Mouse (Mus musculus) limb, embryonic 11.5 days (tissue): ENCODE results near the gene Dpp8. TPM values are rescaled to one million over a fixed set of nuclear protein-coding genes. Genes with fewer than 3 reads are reported as not detected.
"Not testable (repeated sequence)": the region's sequence is repeated elsewhere in the genome, so short reads cannot be mapped to it uniquely, and the experiment has no call there.

ENCODE experiments used
- ATAC-seq: fragments of 200-750 bp; cut with Nextera tagmentation; 2 replicates; pipeline ENCODE4 v1.8.0; 2017; ENCODE audit warnings: low read depth; ENCODE audit not compliant: insufficient number of reproducible peaks, low FRiP score, low TSS enrichment
- DNase-seq: peaks from one replicate; pipeline ENCODE4 v3.0.0-alpha.2; 2015; ENCODE audit warnings: low spot score
- H3K27ac ChIP-seq: fragments of 300-500 bp; sonication (generic); replicated peaks from 2 replicates; pipeline ENCODE4 v1.5.1; 2014; ENCODE audit warnings: low read depth, mild to moderate bottlenecking, low read length
- H3K27me3 ChIP-seq: fragments of 300-500 bp; sonication (generic); 2 replicates; pipeline ENCODE4 v1.6.1; 2014; ENCODE audit warnings: mild to moderate bottlenecking, low read length, mixed read lengths; ENCODE audit not compliant: control insufficient read depth, insufficient read depth
- H3K36me3 ChIP-seq: fragments of 300-500 bp; sonication (generic); 2 replicates; pipeline ENCODE4 v1.6.1; 2014; ENCODE audit warnings: mild to moderate bottlenecking, low read length, moderate library complexity, mixed read lengths; ENCODE audit not compliant: control insufficient read depth, insufficient read depth
- H3K4me1 ChIP-seq: fragments of 300-500 bp; sonication (generic); 2 replicates; pipeline ENCODE4 v1.6.1; 2014; ENCODE audit warnings: low read length, mixed read lengths; ENCODE audit not compliant: control insufficient read depth, insufficient read depth
- H3K4me2 ChIP-seq: fragments of 300-500 bp; sonication (generic); 2 replicates; pipeline ENCODE4 v1.6.1; 2014; ENCODE audit warnings: low read depth, mild to moderate bottlenecking, moderate library complexity; ENCODE audit not compliant: severe bottlenecking
- H3K4me3 ChIP-seq: fragments of 300-500 bp; sonication (generic); 2 replicates; pipeline ENCODE4 v1.5.1; 2014; ENCODE audit warnings: low read depth, low read length
- H3K9ac ChIP-seq: fragments of 300-500 bp; sonication (generic); 2 replicates; pipeline ENCODE4 v1.6.1; 2014; ENCODE audit warnings: mild to moderate bottlenecking, low read length
- H3K9me3 ChIP-seq: fragments of 300-500 bp; sonication (generic); 2 replicates; pipeline ENCODE4 v1.6.1; 2016; ENCODE audit warnings: low read length; ENCODE audit not compliant: control insufficient read depth
- WGBS: fragments of 180-500 bp; shearing (Covaris S2); extraction: QIAGEN DNeasy Blood & Tissue Kit; methylation state at CpG from one replicate; pipeline ENCODE4 v1.1.7; 2014; 5-methylcytosine and 5-hydroxymethylcytosine counted together
- polyA plus RNA-seq: library from polyadenylated mRNA; unstranded; fragments of >200 nt; fragmentation: Nextera tagmentation; extraction: Ambion mirVana; gene quantifications from 2 replicates; pipeline ENCODE4 v1.2.1, GENCODE M21; 2014

Gene Dpp8
- polyA plus RNA-seq, 1 experiment from 2014 or later, result 31.1 TPM

DNA sequence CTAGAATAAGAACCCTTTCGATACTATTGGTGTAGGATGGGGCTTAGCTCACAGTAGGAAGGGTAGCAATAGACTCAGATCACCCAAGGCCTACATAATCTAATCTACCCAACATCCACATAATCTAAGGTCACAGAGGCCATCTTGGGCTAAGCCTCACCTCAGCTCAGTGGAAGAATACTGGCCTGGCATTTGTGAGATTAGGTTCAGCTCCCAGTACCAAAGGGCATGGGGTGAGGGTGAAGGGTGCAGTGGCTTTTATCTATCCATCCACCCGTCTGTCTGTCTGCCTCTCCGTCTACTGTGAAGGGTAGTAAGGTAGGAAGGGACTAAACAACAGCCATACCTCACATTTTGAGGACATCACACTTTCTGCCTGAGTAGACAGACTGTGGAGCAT lies 38.4 kb downstream of the Dpp8 start:
- Histone ChIP-seq H3K27ac (no peak overlapping the region), H3K36me3 (peaks cover 20% of the 10 kb centered on the region; the same call in 1 of the 2 replicates), H3K27me3 (no peaks in the 10 kb centered on the region), H3K9me3 (no peaks in the 10 kb centered on the region), H3K4me1 (no peaks in the 10 kb centered on the region), H3K4me2 (no peak overlapping the region), H3K9ac (no peak overlapping the region), H3K4me3 (no peak overlapping the region)
- 91% methylated on average over 3 of the region's 3 CpGs for WGBS
- DNase-seq, result no peak
- no peak for ATAC-seq

GRCm38 (mm10) chr9:65073555-65073954 lies 41.3 kb downstream of the Dpp8 start:
- Histone ChIP-seq H3K27me3 (no peaks in the 10 kb centered on the region), H3K9me3 (no peaks in the 10 kb centered on the region), H3K4me2 (no peak overlapping the region), H3K4me1 (no peaks in the 10 kb centered on the region), H3K27ac (no peak overlapping the region), H3K4me3 (no peak overlapping the region), H3K36me3 (peaks cover 12% of the 10 kb centered on the region; the same call in 1 of the 2 replicates), H3K9ac (no peak overlapping the region)
- DNase-seq, result no peak
- no peak for ATAC-seq
- 73% methylated on average over 9 of the region's 9 CpGs for WGBS

DNA sequence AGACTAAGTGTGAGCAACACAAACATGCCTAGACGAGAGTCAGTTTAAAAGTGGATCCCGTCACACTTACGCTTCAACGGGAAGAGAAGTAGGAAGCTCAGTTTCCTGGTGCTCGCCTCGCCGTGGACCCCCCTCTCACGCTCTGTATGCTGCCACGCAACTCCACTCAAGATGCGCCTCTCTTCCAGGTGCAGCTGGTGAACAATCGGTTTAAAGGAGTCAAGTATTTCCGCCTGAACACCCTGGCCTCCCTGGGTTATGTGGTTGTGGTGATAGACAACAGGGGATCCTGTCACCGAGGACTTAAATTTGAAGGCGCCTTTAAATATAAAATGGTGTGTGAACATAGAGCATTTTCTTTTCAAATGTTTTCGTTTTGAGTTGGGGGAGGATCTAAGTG lies 42.0 kb downstream of the Dpp8 start:
- no peak overlapping the region for H3K4me2 ChIP-seq
- no peak overlapping the region for H3K4me3 ChIP-seq
- 89% methylated on average over 15 of the region's 15 CpGs for WGBS
- H3K27me3 ChIP-seq, result no peaks in the 10 kb centered on the region
- no peak overlapping the region for H3K9ac ChIP-seq
- DNase-seq, result no peak
- no peaks in the 10 kb centered on the region for H3K9me3 ChIP-seq
- no peaks in the 10 kb centered on the region for H3K4me1 ChIP-seq
- no peak for ATAC-seq
- no peak overlapping the region for H3K27ac ChIP-seq
- peaks cover 16% of the 10 kb centered on the region; the same call in 1 of the 2 replicates for H3K36me3 ChIP-seq

DNA sequence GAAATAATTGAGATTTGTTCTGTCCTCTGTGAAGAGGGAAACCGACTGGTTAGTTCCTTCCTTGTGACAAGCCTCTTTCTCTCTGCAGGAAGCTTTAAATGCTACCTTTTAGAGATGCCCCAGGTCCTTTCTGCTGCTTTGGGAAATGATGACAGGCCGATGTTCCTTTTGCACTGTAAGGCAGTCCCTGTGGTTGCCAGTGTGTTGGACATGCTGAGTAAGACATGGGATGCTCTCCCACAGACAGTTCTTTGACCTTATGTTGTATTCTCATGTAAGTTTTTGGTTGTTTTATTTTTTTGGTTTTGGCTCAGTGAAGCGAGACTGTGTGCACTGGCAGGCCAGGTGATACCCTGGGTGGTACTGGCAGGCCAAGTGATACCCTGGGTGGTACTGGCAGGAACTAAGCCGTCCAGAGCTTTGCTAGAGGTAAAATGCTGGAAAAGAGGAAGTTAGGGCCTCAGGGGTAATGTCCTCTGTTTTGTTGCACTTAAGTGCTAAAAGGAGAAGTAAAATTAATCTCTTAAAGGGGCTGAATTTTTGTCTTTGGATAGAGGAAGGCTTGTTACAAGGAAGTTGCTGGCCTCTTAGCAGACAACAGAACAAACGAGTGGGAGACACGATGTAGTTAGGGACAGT lies 42.8 kb downstream of the Dpp8 start:
- Histone ChIP-seq H3K4me2 (no peak overlapping the region), H3K36me3 (peaks cover 14% of the 10 kb centered on the region; the same call in 1 of the 2 replicates), H3K27me3 (no peaks in the 10 kb centered on the region), H3K9ac (no peak overlapping the region), H3K4me1 (no peaks in the 10 kb centered on the region), H3K4me3 (no peak overlapping the region), H3K9me3 (no peaks in the 10 kb centered on the region), H3K27ac (no peak overlapping the region)
- no peak for ATAC-seq
- WGBS, result 91% methylated on average over 6 of the region's 6 CpGs
- no peak for DNase-seq

GRCm38 (mm10) chr9:65077536-65077935 lies 45.3 kb downstream of the Dpp8 start:
- no peaks in the 10 kb centered on the region for H3K4me1 ChIP-seq
- no peak for ATAC-seq
- H3K27me3 ChIP-seq, result no peaks in the 10 kb centered on the region
- no peak overlapping the region for H3K9ac ChIP-seq
- 91% methylated on average over 5 of the region's 5 CpGs for WGBS
- H3K4me3 ChIP-seq, result no peak overlapping the region
- no peak overlapping the region for H3K4me2 ChIP-seq
- H3K9me3 ChIP-seq, result no peaks in the 10 kb centered on the region
- peaks cover 8% of the 10 kb centered on the region; the same call in 1 of the 2 replicates for H3K36me3 ChIP-seq
- H3K27ac ChIP-seq, result no peak overlapping the region
- DNase-seq, result no peak

- not testable (repeated sequence) for H3K27me3 ChIP-seq, H3K36me3 ChIP-seq, H3K4me3 ChIP-seq, H3K4me2 ChIP-seq, H3K4me1 ChIP-seq, H3K27ac ChIP-seq, H3K9me3 ChIP-seq, ATAC-seq, H3K9ac ChIP-seq, DNase-seq
- WGBS, result 96% methylated on average over 2 of the region's 2 CpGs
Measured at GRCm38 (mm10) chr9:65080141-65080540, 47.9 kb downstream of the Dpp8 start.

GRCm38 (mm10) chr9:65083075-65083765 lies 51.0 kb downstream of the Dpp8 start:
- ATAC-seq (no peak), DNase-seq (no peak)
- no peaks in the 10 kb centered on the region for H3K27me3 ChIP-seq
- H3K9ac ChIP-seq, result no peak overlapping the region
- no peak overlapping the region for H3K4me3 ChIP-seq
- no peaks in the 10 kb centered on the region for H3K4me1 ChIP-seq
- H3K4me2 ChIP-seq, result no peak overlapping the region
- WGBS, result 91% methylated on average over 18 of the region's 18 CpGs
- peaks cover 8% of the 10 kb centered on the region for H3K36me3 ChIP-seq
- no peak overlapping the region for H3K27ac ChIP-seq
- H3K9me3 ChIP-seq, result no peaks in the 10 kb centered on the region

DNA sequence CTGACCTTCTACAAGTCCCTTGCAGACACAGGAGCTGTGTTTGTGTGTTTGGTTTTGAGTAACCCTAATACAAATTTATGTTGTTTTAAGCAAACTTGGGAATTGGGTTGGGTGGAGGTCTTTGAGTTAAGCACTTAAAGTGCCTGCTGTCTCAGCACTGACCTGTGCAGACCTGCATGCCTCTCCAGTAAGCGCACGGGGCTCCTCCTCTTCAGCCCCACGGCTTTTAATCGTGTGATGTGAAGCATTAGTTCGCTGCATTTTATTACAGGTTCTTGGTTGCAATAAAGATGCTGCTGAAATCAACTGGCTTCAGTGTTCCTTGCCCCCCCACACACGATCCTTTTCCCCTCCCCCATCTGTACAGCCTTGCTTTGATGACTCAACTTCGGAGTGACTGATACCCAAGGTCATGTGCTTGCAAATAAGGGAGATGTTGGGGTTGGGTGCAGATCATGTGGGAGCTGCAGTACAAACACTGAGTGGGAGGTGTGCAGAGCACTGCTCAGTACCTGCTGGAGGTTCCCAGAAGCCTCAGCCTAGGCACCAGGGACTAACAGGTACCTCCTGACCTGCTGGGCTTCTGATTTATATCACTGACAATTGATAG lies 52.1 kb downstream of the Dpp8 start:
- Histone ChIP-seq H3K4me2 (no peak overlapping the region), H3K27me3 (no peaks in the 10 kb centered on the region), H3K36me3 (peaks cover 2% of the 10 kb centered on the region), H3K9me3 (no peaks in the 10 kb centered on the region), H3K9ac (no peak overlapping the region), H3K4me3 (no peak overlapping the region), H3K27ac (no peak overlapping the region), H3K4me1 (no peaks in the 10 kb centered on the region)
- ATAC-seq, result no peak
- 81% methylated on average over 7 of the region's 7 CpGs for WGBS
- no peak for DNase-seq
